Mouse (Mus musculus): ENCODE measurements around the gene Rtn1. TPM values are rescaled to one million over a fixed set of nuclear protein-coding genes. Genes with fewer than 3 reads are reported as not detected.

Rtn1 gene
- polyA plus RNA-seq, 1 experiment from 2014 or later, result 588 TPM

Other genes starting within 250 kb of the Rtn1 start
- 0.09 TPM in 1 of 2 replicates, not detected in the other for gene Ccdc175, start 224.0 kb downstream of the Rtn1 start, polyA plus RNA-seq (2016; fragmentation: Nextera tagmentation; extraction: Ambion mirVana)
- gene Lrrc9, start 32.8 kb upstream of the Rtn1 start, polyA plus RNA-seq (2016; fragmentation: Nextera tagmentation; extraction: Ambion mirVana), result 2.3 and 3.4 TPM in 2 replicates
- 15.5 and 17.6 TPM in 2 replicates for gene Pcnx4, start 127.3 kb upstream of the Rtn1 start, polyA plus RNA-seq (2016; fragmentation: Nextera tagmentation; extraction: Ambion mirVana)
- not detected in 2 replicates for gene Gm4756, start 240.6 kb upstream of the Rtn1 start, polyA plus RNA-seq (2016; fragmentation: Nextera tagmentation; extraction: Ambion mirVana)